Mouse (Mus musculus): Measurements from ENCODE around the gene Zfp574. TPM values are rescaled to one million over a fixed set of nuclear protein-coding genes. Genes with fewer than 3 reads are reported as not detected.
A peak's percentile ranks its signal among the peaks of the same experiment; 100 is the strongest.

Zfp574 gene
- polyA plus RNA-seq, 1 experiment = 11.3 TPM

GRCm38 (mm10) chr7:25088531-25088930, 16.2 kb downstream of the Zfp574 start:
- no peak overlapping the region for H3K27ac ChIP-seq (ENCODE audit: control insufficient read depth, insufficient read depth, low read depth, low read length, poor library complexity)
- WGBS = 30% methylated on average over 10 of the region's 10 CpGs
- no peak overlapping the region for H3K4me3 ChIP-seq (replicated peaks; ENCODE audit: control insufficient read depth, low read depth, low read length)
- H3K4me1 ChIP-seq (ENCODE audit: control insufficient read depth, insufficient read depth, low read length) = peaks cover 4% of the 10 kb centered on the region; the same call in 1 of the 2 replicates
- no peak for TF ChIP-seq CTCF (IDR thresholded peaks at IDR 0.05; ENCODE audit: control insufficient read depth, insufficient read depth, low read length)
- no peak for TF ChIP-seq POLR2A (IDR thresholded peaks at IDR 0.05; ENCODE audit: borderline replicate concordance, control insufficient read depth, low read depth, low read length)

- H3K4me3 ChIP-seq (replicated peaks; ENCODE audit: control insufficient read depth, low read depth, low read length) = no peak overlapping the region
- H3K4me1 ChIP-seq (ENCODE audit: control insufficient read depth, insufficient read depth, low read length) = peaks cover 2% of the 10 kb centered on the region; the same call in 1 of the 2 replicates
- TF ChIP-seq CTCF (IDR thresholded peaks at IDR 0.05; ENCODE audit: control insufficient read depth, insufficient read depth, low read length) (no peak), POLR2A (IDR thresholded peaks at IDR 0.05; ENCODE audit: borderline replicate concordance, control insufficient read depth, low read depth, low read length) (no peak)
- no peak overlapping the region for H3K27ac ChIP-seq (ENCODE audit: control insufficient read depth, insufficient read depth, low read depth, low read length, poor library complexity)
- WGBS = 14% methylated on average over 11 of the region's 11 CpGs
Measured at GRCm38 (mm10) chr7:25088968-25089367, 16.6 kb downstream of the Zfp574 start.

- WGBS = 74% methylated on average over 10 of the region's 10 CpGs
Measured at GRCm38 (mm10) chr7:25089875-25090274, 17.5 kb downstream of the Zfp574 start.

GRCm38 (mm10) chr7:25098169-25098568, 25.8 kb downstream of the Zfp574 start:
- H3K4me1 ChIP-seq (ENCODE audit: control insufficient read depth, insufficient read depth, low read length) = no peaks in the 10 kb centered on the region; the same call in 1 of the 2 replicates
- 86% methylated on average over 3 of the region's 3 CpGs for WGBS
- TF ChIP-seq CTCF (IDR thresholded peaks at IDR 0.05; ENCODE audit: control insufficient read depth, insufficient read depth, low read length) (no peak), POLR2A (IDR thresholded peaks at IDR 0.05; ENCODE audit: borderline replicate concordance, control insufficient read depth, low read depth, low read length) (no peak)
- no peak overlapping the region for H3K27ac ChIP-seq (ENCODE audit: control insufficient read depth, insufficient read depth, low read depth, low read length, poor library complexity)
- H3K4me3 ChIP-seq (replicated peaks; ENCODE audit: control insufficient read depth, low read depth, low read length) = no peak overlapping the region

More at GRCm38 (mm10) chr7:25089875-25090274, 17.5 kb downstream of the Zfp574 start:
- TF ChIP-seq POLR2A (IDR thresholded peaks at IDR 0.05; ENCODE audit: borderline replicate concordance, control insufficient read depth, low read depth, low read length) = no peak
- no peak for TF ChIP-seq CTCF (IDR thresholded peaks at IDR 0.05; ENCODE audit: control insufficient read depth, insufficient read depth, low read length)
- H3K4me3 ChIP-seq (replicated peaks; ENCODE audit: control insufficient read depth, low read depth, low read length) = no peak overlapping the region
- H3K4me1 ChIP-seq (ENCODE audit: control insufficient read depth, insufficient read depth, low read length) = peaks cover under 1% of the 10 kb centered on the region; the same call in 1 of the 2 replicates
- H3K27ac ChIP-seq (ENCODE audit: control insufficient read depth, insufficient read depth, low read depth, low read length, poor library complexity) = no peak overlapping the region

GRCm38 (mm10) chr7:25099581-25099980, 27.2 kb downstream of the Zfp574 start:
- no peak for TF ChIP-seq POLR2A (IDR thresholded peaks at IDR 0.05; ENCODE audit: borderline replicate concordance, control insufficient read depth, low read depth, low read length)
- TF ChIP-seq CTCF (IDR thresholded peaks at IDR 0.05; ENCODE audit: control insufficient read depth, insufficient read depth, low read length) = peak; percentile 9; the same call in 1 of the 2 replicates
- WGBS = 77% methylated on average over 4 of the region's 4 CpGs
- H3K4me1 ChIP-seq (ENCODE audit: control insufficient read depth, insufficient read depth, low read length) = no peaks in the 10 kb centered on the region; the same call in 1 of the 2 replicates
- H3K27ac ChIP-seq (ENCODE audit: control insufficient read depth, insufficient read depth, low read depth, low read length, poor library complexity) = no peak overlapping the region
- no peak overlapping the region for H3K4me3 ChIP-seq (replicated peaks; ENCODE audit: control insufficient read depth, low read depth, low read length)

- H3K4me1 ChIP-seq (ENCODE audit: control insufficient read depth, insufficient read depth, low read length) = no peaks in the 10 kb centered on the region; the same call in 1 of the 2 replicates
- no peak overlapping the region for H3K27ac ChIP-seq (ENCODE audit: control insufficient read depth, insufficient read depth, low read depth, low read length, poor library complexity)
- TF ChIP-seq POLR2A (IDR thresholded peaks at IDR 0.05; ENCODE audit: borderline replicate concordance, control insufficient read depth, low read depth, low read length) (no peak), CTCF (IDR thresholded peaks at IDR 0.05; ENCODE audit: control insufficient read depth, insufficient read depth, low read length) (peak; percentile 95)
- no peak overlapping the region for H3K4me3 ChIP-seq (replicated peaks; ENCODE audit: control insufficient read depth, low read depth, low read length)
- WGBS = 25% methylated on average over 17 of the region's 17 CpGs
Measured at GRCm38 (mm10) chr7:25105411-25106160, 33.2 kb downstream of the Zfp574 start.

GRCm38 (mm10) chr7:25106790-25107502, 34.6 kb downstream of the Zfp574 start:
- no peak for TF ChIP-seq CTCF (IDR thresholded peaks at IDR 0.05; ENCODE audit: control insufficient read depth, insufficient read depth, low read length)
- no peak for TF ChIP-seq POLR2A (IDR thresholded peaks at IDR 0.05; ENCODE audit: borderline replicate concordance, control insufficient read depth, low read depth, low read length)
- H3K27ac ChIP-seq (ENCODE audit: control insufficient read depth, insufficient read depth, low read depth, low read length, poor library complexity) = peak overlapping the region; percentile 21; the same call in 1 of the 2 replicates
- 12% methylated on average over 17 of the region's 17 CpGs for WGBS
- no peaks in the 10 kb centered on the region; the same call in 1 of the 2 replicates for H3K4me1 ChIP-seq (ENCODE audit: control insufficient read depth, insufficient read depth, low read length)
- no peak overlapping the region for H3K4me3 ChIP-seq (replicated peaks; ENCODE audit: control insufficient read depth, low read depth, low read length)

- 66% methylated on average over 12 of the region's 12 CpGs for WGBS
- Histone ChIP-seq H3K27ac (ENCODE audit: control insufficient read depth, insufficient read depth, low read depth, low read length, poor library complexity) (peak overlapping the region; percentile 22; the same call in 1 of the 2 replicates), H3K4me1 (ENCODE audit: control insufficient read depth, insufficient read depth, low read length) (no peaks in the 10 kb centered on the region; the same call in none of the 2 replicates), H3K4me3 (replicated peaks; ENCODE audit: control insufficient read depth, low read depth, low read length) (no peak overlapping the region)
- no peak for TF ChIP-seq CTCF (IDR thresholded peaks at IDR 0.05; ENCODE audit: control insufficient read depth, insufficient read depth, low read length)
- TF ChIP-seq POLR2A (IDR thresholded peaks at IDR 0.05; ENCODE audit: borderline replicate concordance, control insufficient read depth, low read depth, low read length) = no peak
Measured at GRCm38 (mm10) chr7:25109355-25109754, 37.0 kb downstream of the Zfp574 start.

Data from bone marrow, adult 2 months (tissue).